Mouse (Mus musculus) thymus, adult 2 months (tissue): ENCODE data around the gene Xxylt1. TPM values are rescaled to one million over a fixed set of nuclear protein-coding genes. Genes with fewer than 3 reads are reported as not detected.

Experiments
- DNase-seq: peaks from one replicate; pipeline ENCODE4 v3.0.0; 2021
- H3K27ac ChIP-seq: fragments of 200-500 bp; 2 replicates; pipeline ENCODE4 v1.5.1; 2012; ENCODE audit warnings: low read length, control low read depth; ENCODE audit not compliant: control insufficient read depth, insufficient read depth
- H3K27me3 ChIP-seq: fragments of 200-500 bp; 2 replicates; pipeline ENCODE4 v1.6.1; 2012; ENCODE audit warnings: mild to moderate bottlenecking, low read length, moderate library complexity, mixed read lengths; ENCODE audit not compliant: control insufficient read depth, insufficient read depth
- H3K36me3 ChIP-seq: fragments of 200-500 bp; 2 replicates; pipeline ENCODE4 v1.6.1; 2012; ENCODE audit warnings: mild to moderate bottlenecking, low read length, moderate library complexity; ENCODE audit not compliant: control insufficient read depth, insufficient read depth
- H3K4me1 ChIP-seq: fragments of 200-500 bp; replicated peaks from 2 replicates; pipeline ENCODE4 v1.6.1; 2012; ENCODE audit warnings: low read length; ENCODE audit not compliant: control insufficient read depth, insufficient read depth
- H3K4me3 ChIP-seq: fragments of 200-500 bp; 2 replicates; pipeline ENCODE4 v1.5.1; 2012; ENCODE audit warnings: mild to moderate bottlenecking, low read length, control low read depth, moderate library complexity; ENCODE audit not compliant: control insufficient read depth, insufficient read depth
- CTCF ChIP-seq: fragments of 200-500 bp; IDR thresholded peaks from 2 replicates; pipeline ENCODE4 v1.5.1; 2012; ENCODE audit warnings: mild to moderate bottlenecking, control low read depth, low read length, moderate library complexity, borderline replicate concordance; ENCODE audit not compliant: control insufficient read depth, poor library complexity, insufficient read depth; ENCODE audit errors: extremely low read depth
- POLR2A ChIP-seq: fragments of 200-500 bp; IDR thresholded peaks from 2 replicates; pipeline ENCODE4 v1.6.1; 2012; ENCODE audit warnings: mild to moderate bottlenecking, low read length, control low read depth, moderate library complexity; ENCODE audit not compliant: control insufficient read depth, poor library complexity, insufficient read depth; ENCODE audit errors: extremely low read depth
- WGBS: fragments of 180-500 bp; shearing (Covaris S2); methylation state at CpG from one replicate; pipeline ENCODE4 v1.1.7; 2018; 5-methylcytosine and 5-hydroxymethylcytosine counted together
- polyA plus RNA-seq: library from polyadenylated mRNA; depleted of rRNA; stranded (reverse); fragments of >200 nt; gene quantifications from 2 replicates; pipeline ENCODE4 v1.2.3, GENCODE M21; 2012

The Xxylt1 gene
- polyA plus RNA-seq, 1 experiment = 13.2 TPM

DNA sequence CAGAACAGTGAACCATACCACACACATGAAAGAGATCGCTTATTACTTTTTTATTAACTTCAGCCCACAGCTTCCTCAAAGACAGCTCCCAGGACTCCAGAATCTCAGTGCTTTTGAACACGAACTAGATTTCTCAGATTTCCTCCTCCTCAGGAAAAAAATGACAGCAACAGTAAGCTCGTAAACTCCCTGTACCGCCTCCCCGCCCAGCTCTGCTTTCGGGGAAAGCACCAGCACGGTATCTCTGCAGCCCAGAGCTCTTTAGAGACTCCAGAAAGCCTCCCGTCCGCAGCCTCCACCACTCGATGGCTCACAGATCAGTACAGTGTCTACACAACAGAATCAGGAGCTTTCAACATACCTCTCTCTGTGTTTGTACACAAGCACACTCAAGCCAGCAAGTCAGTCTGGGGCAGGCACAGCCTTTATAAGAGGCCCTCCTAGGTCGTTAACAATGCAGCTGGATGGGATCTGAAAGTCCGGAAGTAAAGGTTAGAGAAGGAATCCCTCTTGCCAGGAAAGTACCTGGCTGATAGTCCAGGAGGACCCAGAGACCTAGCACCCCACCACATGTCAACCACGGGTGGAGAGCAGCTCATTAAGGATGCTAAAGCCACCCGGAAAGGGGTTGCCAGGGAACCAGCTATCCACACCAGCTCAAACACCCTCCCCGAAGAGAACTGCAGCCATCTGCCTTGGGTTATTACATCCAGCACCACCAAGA, 146.1 kb downstream of the Xxylt1 start:
- Histone ChIP-seq H3K27me3 (no peaks in the 10 kb centered on the region), H3K4me1 (0 out of 2 replicates have a peak, but pooled peaks cover 5% of the 10 kb centered on the region), H3K36me3 (no peaks in the 10 kb centered on the region), H3K4me3 (no peak overlapping the region), H3K27ac (no peak overlapping the region)
- DNase-seq = no peak
- WGBS = 44% methylated on average over 15 of the region's 15 CpGs
- TF ChIP-seq POLR2A = no peak
- TF ChIP-seq CTCF = no peak

DNA sequence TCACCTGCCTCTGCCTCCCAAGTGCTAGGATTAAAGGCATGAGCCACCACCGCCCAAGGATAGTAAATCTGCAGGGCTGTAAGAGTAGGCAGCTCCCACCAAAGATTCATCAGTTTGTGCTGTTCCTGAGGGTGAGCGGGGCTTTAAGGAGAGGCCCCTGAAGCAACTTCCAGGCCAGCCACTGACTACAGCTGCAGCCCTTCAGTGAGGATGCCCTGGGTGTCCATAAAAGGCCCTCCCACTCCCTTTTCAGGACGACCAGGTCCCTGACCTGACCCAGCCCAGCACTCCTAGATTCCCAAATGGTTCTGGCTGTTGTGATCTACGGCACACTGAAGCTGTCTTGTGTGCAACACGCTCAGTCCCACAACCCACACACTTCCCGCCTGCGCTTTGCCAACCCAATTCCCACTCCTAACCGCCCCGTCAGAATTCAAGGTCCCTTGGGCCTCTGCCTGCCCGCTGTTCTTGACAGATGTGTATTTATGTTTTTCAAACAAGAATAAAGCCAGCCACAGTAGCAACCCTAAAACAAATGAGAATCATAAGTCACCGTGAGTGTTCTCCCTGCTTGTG, 146.9 kb downstream of the Xxylt1 start:
- TF ChIP-seq POLR2A (no peak), CTCF (no peak)
- Histone ChIP-seq H3K27me3 (no peaks in the 10 kb centered on the region), H3K36me3 (no peaks in the 10 kb centered on the region), H3K27ac (no peak overlapping the region), H3K4me3 (no peak overlapping the region), H3K4me1 (0 out of 2 replicates have a peak, but pooled peaks cover 5% of the 10 kb centered on the region)
- WGBS = 92% methylated on average over 11 of the region's 11 CpGs
- no peak for DNase-seq

DNA sequence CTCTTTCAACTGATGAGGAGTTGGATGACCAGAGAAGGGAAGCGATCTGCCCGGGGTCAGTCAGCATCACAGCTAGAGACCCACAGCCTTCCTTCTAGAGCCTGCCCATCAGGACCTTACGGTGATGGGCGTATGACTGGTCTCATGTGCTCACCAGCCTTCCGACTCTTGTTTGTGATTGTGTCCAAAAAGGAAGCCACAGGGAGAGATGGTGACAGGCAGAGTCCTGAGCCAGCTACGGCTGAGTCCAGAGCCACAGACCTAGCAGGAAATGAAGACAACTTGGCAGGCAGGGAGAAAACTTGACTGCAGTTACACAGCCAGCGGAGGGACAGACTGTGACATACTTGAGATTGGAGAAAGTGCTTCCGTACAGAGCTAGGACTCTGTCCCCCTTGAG, 147.9 kb downstream of the Xxylt1 start:
- no peak overlapping the region for H3K27ac ChIP-seq
- TF ChIP-seq CTCF (no peak), POLR2A (no peak)
- no peak overlapping the region for H3K4me3 ChIP-seq
- DNase-seq = no peak
- H3K36me3 ChIP-seq = no peaks in the 10 kb centered on the region
- 0 out of 2 replicates have a peak, but pooled peaks cover 5% of the 10 kb centered on the region for H3K4me1 ChIP-seq
- WGBS = 82% methylated on average over 8 of the region's 8 CpGs
- no peaks in the 10 kb centered on the region for H3K27me3 ChIP-seq

DNA sequence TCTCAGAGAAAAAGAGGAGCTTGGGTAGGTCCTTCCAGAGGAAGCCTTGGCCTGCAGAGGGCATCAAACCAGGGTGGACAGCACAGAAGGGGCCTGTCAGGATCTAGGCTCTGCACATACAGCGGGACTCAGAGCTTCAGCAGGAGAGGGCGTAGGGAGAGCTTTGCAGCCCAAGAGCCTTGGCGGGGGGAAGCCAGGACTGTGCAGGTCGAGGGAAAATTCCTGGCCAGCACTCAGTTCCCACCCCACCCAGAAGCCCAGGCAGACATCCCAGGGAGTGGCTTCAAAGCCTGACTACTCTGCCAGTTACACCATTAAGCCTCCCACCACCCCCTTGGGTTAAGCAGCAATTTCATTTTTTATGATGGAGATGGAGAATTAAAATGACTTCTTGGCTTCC, 148.4 kb downstream of the Xxylt1 start:
- TF ChIP-seq POLR2A (no peak), CTCF (no peak)
- no peak overlapping the region for H3K4me3 ChIP-seq
- no peaks in the 10 kb centered on the region for H3K36me3 ChIP-seq
- no peak overlapping the region for H3K27ac ChIP-seq
- no peaks in the 10 kb centered on the region for H3K27me3 ChIP-seq
- DNase-seq = no peak
- 0 out of 2 replicates have a peak, but pooled peaks cover 5% of the 10 kb centered on the region for H3K4me1 ChIP-seq
- 95% methylated on average over 4 of the region's 4 CpGs for WGBS

DNA sequence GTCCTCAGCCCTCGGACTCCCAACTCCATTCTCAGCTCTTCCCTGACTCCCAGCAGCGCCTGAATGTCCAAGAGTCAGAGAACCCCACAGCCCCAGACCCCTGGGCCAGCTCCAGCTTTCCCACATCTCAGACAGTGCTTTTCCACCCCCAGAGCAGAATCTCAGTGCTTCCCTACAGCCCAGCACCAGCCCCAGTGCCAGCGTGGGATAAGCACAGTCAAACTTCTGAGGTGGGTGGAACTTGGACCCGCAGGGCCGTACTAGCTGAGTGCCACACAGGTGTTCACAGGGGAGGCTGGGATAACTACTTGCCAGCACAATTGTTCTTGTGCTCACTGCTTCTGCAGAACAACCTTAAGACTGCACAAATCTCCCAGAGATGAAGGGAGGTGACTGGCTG, 149.0 kb downstream of the Xxylt1 start:
- Histone ChIP-seq H3K36me3 (no peaks in the 10 kb centered on the region), H3K27me3 (no peaks in the 10 kb centered on the region), H3K4me1 (0 out of 2 replicates have a peak, but pooled peaks cover 5% of the 10 kb centered on the region), H3K27ac (no peak overlapping the region), H3K4me3 (no peak overlapping the region)
- WGBS = 94% methylated on average over 5 of the region's 5 CpGs
- TF ChIP-seq POLR2A (no peak), CTCF (no peak)
- DNase-seq = no peak

DNA sequence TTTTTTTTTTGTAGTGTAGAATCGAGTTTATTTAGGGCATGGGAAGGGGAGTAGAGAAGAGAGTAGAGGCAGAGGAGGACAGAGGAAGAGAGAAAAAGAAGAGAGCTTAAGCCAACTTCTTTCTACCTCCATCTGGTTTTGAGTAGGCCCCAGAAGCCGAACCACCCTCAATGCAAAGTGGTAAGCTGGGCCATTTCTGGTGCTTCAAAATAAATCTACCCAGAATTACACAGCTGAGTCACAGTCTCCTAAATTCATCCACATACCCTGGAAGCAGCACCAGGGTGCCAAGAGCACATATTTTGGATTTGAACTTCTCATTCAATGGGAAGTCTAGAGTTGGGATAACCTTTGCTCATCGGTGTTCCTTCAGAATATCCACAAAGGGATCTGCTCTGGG, 152.1 kb downstream of the Xxylt1 start:
- Histone ChIP-seq H3K4me3 (no peak overlapping the region), H3K4me1 (0 out of 2 replicates have a peak, but pooled peaks cover 2% of the 10 kb centered on the region), H3K36me3 (no peaks in the 10 kb centered on the region), H3K27me3 (no peaks in the 10 kb centered on the region), H3K27ac (no peak overlapping the region)
- DNase-seq = no peak
- whole genome bisulfite sequencing = 80% methylated on average over 3 of the region's 3 CpGs
- TF ChIP-seq POLR2A (no peak), CTCF (no peak)
